In the genomic region with DNA sequence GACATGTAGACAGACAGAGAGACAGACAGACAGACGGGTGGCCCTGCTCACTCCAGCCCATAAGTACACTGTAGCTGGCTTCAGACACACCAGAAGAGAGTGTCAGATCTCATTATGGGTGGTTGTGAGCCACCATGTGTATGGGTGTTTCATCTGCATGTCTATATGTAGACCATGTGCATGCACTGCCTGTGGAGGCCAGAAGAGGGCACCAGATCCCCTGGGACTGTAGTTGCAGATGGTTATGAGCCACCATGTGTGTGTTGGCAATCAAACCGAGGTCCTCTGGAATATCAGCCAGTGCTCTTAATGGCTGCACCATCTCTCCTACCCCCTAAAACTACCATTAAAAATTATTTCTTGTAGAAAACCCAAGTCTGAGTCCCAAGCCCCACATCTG, we compare ENCODE assay signal across 13 mouse cellular contexts. TPM values are rescaled to one million over a fixed set of nuclear protein-coding genes. Genes with fewer than 3 reads are reported as not detected.
A peak's percentile ranks its signal among the peaks of the same experiment; 100 is the strongest.
DNase-seq lines count a peak whose midpoint lies in the region; TF ChIP-seq lines count a peak whose summit lies in the region.
"Had no signal": no experiment of that assay in that cellular context is flagged by ENCODE, and none has a peak within 500 bp of the region (broad histone marks: within the 10 kb centered on the region; RNA-seq: fewer than 3 reads in every experiment).

No protein-coding gene starts in this region.

- 98% methylated on average over 2 of the region's 2 CpGs for WGBS in thymus, adult 2 months

- no peak overlapping the region for H3K27ac ChIP-seq in thymus, adult 2 months (ENCODE audit: control insufficient read depth, insufficient read depth, low read length)
- H3K27ac ChIP-seq: embryonic facial prominence, embryonic 15.5 days; limb, embryonic 13.5 days had no signal

- H3K4me1 ChIP-seq in thymus, adult 2 months (replicated peaks; ENCODE audit: control insufficient read depth, insufficient read depth, low read length) = no peaks in the 10 kb centered on the region
- H3K4me1 ChIP-seq: embryonic facial prominence, embryonic 15.5 days; heart, embryonic 12.5 days; limb, embryonic 13.5 days had no signal

- TF ChIP-seq POLR2A in thymus, adult 2 months (IDR thresholded peaks at IDR 0.05; ENCODE audit: control insufficient read depth, extremely low read depth, insufficient read depth, low read length, poor library complexity) = no peak

- DNase-seq in heart, postnatal 4 days = peak; percentile 11
- DNase-seq in heart, postnatal 14 days = no peak
- peak; percentile 16 for DNase-seq in thymus, adult 2 months
- DNase-seq in thymus, adult 18-20 months = no peak
- DNase-seq in induced T-regulatory cell, adult 2 months (ENCODE audit: low read depth) = peak; percentile 39
- no peak for DNase-seq in MN1 (ENCODE audit: low spot score)
- no peak for DNase-seq in cerebellum, adult 18-20 months
- DNase-seq in left cerebral cortex, adult 18-20 months (ENCODE audit: low spot score in 2 of 2) = no peak
- DNase-seq: cerebellum, adult 2 months; kidney, postnatal 14 days had no signal

- H3K36me3 ChIP-seq in thymus, adult 2 months (ENCODE audit: control insufficient read depth, insufficient read depth, low read length) = no peaks in the 10 kb centered on the region
- H3K36me3 ChIP-seq: embryonic facial prominence, embryonic 15.5 days; heart, embryonic 12.5 days; limb, embryonic 13.5 days had no signal

- intact Hi-C loops in heart, postnatal 14 days (cut with DNase I) = no loop called here

- no peak overlapping the region for H3K4me3 ChIP-seq in thymus, adult 2 months (ENCODE audit: control insufficient read depth, insufficient read depth, low read length)
- H3K4me3 ChIP-seq: embryonic facial prominence, embryonic 15.5 days; heart, embryonic 12.5 days; limb, embryonic 13.5 days had no signal

- no peaks in the 10 kb centered on the region for H3K27me3 ChIP-seq in thymus, adult 2 months (ENCODE audit: control insufficient read depth, insufficient read depth, low read length)
- H3K27me3 ChIP-seq: embryonic facial prominence, embryonic 15.5 days; heart, embryonic 12.5 days; limb, embryonic 13.5 days had no signal

- TF ChIP-seq CTCF in thymus, adult 2 months (IDR thresholded peaks at IDR 0.05; ENCODE audit: borderline replicate concordance, control insufficient read depth, extremely low read depth, insufficient read depth, low read length, poor library complexity) = no peak

RNA-seq across cellular contexts. Expression of a gene that starts 11.8 kb away (rescaled TPM):
- under 1 TPM; 0.36 to 0.56 TPM for total RNA-seq in heart, postnatal 4 days (2021)
- total RNA-seq in heart, postnatal 14 days (2021) = under 1 TPM; 0.22 to 0.29 TPM
- polyA plus RNA-seq in thymus, adult 2 months (2012; rRNA removed) = 1.0 and 1.5 TPM in 2 replicates
- not detected for total RNA-seq in left cerebral cortex, adult 18-20 months (2021)

RNA-seq across cellular contexts. Expression of a gene that starts 30.6 kb away (rescaled TPM):
- total RNA-seq in heart, postnatal 4 days (2021) = 1 to 10 TPM; 1.3 TPM
- total RNA-seq in heart, postnatal 14 days (2021) = 1 to 10 TPM; 5.2 to 6.0 TPM
- 14.7 and 16.4 TPM in 2 replicates for polyA plus RNA-seq in thymus, adult 2 months (2012; rRNA removed)
- total RNA-seq in left cerebral cortex, adult 18-20 months (2021) = 1 to 10 TPM; 4.5 to 5.3 TPM

RNA-seq across cellular contexts. Expression of a gene that starts 57.8 kb away (rescaled TPM):
- total RNA-seq in heart, postnatal 4 days (2021) = 1 to 10 TPM; 4.2 to 4.6 TPM
- 10 to 100 TPM; 11.8 to 11.9 TPM for total RNA-seq in heart, postnatal 14 days (2021)
- polyA plus RNA-seq in thymus, adult 2 months (2012; rRNA removed) = 16.6 and 20.7 TPM in 2 replicates
- total RNA-seq in left cerebral cortex, adult 18-20 months (2021) = 10 to 100 TPM; 11.1 to 13.2 TPM

Comparison
In these comparisons a context has a peak if more than half of its experiments do, and no peak if none do; other contexts are left out.
1. DNase-seq: peak in heart, postnatal 4 days (single experiment), thymus, adult 2 months (single experiment) and induced T-regulatory cell, adult 2 months (single experiment); none in heart, postnatal 14 days (0 of 2), thymus, adult 18-20 months (0 of 2), MN1 (single experiment), cerebellum, adult 18-20 months (0 of 2) and left cerebral cortex, adult 18-20 months (0 of 2).